Mouse (Mus musculus): ENCODE data around the gene Klk4. TPM values are rescaled to one million over a fixed set of nuclear protein-coding genes. Genes with fewer than 3 reads are reported as not detected.
A peak's percentile ranks its signal among the peaks of the same experiment; 100 is the strongest.

Gene Klk4
- not detected in 2 replicates for polyA plus RNA-seq (2012; rRNA removed)

GRCm38 (mm10) chr7:43880912-43881311, at the start of gene Klk4:
Klk4 (plus strand) TSS chr7:43881160.
- DNase-seq (ENCODE audit: low spot score): no peak

GRCm38 (mm10) chr7:43841701-43842100, 39.3 kb upstream of the Klk4 start, which contains the start of gene Klk5:
Klk5 (plus strand) TSS chr7:43841971.
- DNase-seq (ENCODE audit: low spot score): no peak

- DNase-seq (ENCODE audit: low spot score): no peak
These were observed 37.2 kb upstream of the Klk4 start for GRCm38 (mm10) chr7:43843801-43844200.

DNA sequence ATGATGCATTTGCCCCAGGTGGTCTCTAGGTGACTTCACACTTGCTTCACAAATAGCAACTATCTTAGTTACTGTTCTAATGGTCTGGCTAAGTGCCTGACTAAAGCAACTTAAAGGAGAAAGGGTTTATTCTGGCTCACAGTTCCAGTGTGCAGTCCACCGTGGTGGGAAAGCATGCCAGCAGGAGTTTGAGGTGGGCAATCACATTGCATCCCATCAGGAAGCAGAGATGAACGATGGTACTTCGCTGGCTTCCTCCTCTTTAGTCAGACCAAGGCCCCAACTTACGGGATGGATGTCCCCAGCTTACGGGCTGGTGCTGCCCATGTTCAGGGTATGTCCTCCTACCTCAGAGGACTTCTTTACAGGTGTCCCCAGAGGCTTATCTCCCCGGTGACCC, 29.3 kb upstream of the Klk4 start:
- DNase-seq (ENCODE audit: low spot score): no peak

DNA sequence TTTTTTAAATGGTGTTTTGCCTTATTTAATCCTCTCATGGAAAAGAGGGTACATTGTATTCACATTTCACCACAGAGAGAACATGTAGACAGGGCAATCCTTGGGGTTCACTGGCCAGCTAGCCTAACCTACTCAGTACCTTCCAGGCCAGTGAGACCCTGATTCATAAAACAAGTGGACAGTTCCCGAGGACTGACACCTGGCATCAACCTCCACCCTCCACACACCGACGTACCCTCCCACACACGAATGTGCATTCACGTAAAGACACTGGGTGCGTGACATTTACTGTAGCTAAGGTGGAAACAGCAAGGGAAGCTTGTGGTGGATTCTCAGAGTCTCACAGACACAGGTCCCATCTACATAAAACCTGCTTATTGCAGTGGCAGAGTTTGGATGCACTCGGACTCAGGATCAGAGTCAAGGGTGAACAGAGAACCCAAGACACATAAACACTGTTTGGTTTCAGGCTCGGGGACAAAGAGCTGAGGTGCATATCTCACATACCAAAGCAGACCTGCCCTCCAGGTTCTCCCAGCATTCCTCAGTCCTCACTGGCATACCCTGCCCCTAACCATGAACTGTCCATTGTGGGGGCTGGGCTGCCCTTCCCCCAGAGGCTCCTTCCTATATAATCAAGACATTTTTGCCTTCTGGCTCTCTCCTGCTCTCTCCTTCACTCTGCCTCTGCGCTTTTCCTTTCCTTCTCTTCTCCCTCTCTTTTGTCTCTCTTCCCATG, 26.1 kb upstream of the Klk4 start:
- no peak for DNase-seq (ENCODE audit: low spot score)

GRCm38 (mm10) chr7:43855709-43856108, 25.3 kb upstream of the Klk4 start:
- DNase-seq (ENCODE audit: low spot score): peak; percentile 9

GRCm38 (mm10) chr7:43856307-43856706, 24.7 kb upstream of the Klk4 start:
- DNase-seq (ENCODE audit: low spot score): no peak

GRCm38 (mm10) chr7:43857501-43857900, 23.5 kb upstream of the Klk4 start:
- no peak for DNase-seq (ENCODE audit: low spot score)

DNA sequence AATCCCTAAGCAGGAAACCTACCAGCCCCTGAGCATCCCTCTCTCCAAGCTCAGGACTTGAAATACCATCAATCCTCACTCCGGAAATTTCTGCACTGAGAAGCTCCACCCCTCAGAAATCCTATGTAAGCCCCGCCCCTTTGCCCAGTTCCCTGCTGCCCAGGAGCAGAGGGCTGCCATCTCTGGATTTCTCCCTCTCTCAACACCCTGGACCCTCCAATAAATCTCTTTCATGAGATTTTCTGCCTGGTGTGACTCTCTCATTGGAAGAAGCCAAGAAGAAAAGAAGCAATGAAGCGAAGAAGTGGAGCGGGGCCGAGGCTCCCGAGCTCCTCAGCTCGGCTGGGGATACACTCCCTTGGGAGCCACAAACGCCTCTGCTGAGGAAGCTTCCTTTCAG, 20.5 kb upstream of the Klk4 start:
- peak; percentile 10 for DNase-seq (ENCODE audit: low spot score)

DNA sequence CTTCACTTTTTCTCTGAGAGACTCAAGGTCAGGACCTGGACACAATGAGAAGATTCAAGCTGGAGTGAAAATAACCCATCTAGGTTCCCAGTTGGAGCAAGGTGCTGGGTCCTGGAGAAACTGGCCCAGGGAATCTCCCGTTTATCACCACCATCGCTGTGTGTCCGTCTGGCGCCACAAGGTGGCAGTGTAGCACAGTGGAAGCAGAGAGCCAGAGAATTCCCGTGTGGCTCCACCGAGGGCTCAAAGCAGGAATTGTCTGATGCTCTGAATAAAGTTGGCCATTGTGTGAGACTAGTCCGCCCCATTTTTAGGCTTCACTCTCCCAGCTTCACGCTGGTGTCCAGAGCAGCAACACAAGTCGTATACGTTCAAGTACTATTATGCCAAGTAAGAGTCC, 7.7 kb upstream of the Klk4 start:
- peak; percentile 57 for DNase-seq (ENCODE audit: low spot score)

- DNase-seq (ENCODE audit: low spot score): no peak
These were observed 7.3 kb upstream of the Klk4 start for GRCm38 (mm10) chr7:43873674-43874073.

- DNase-seq (ENCODE audit: low spot score): no peak
These were observed 6.0 kb upstream of the Klk4 start for GRCm38 (mm10) chr7:43874868-43875375.

- DNase-seq (ENCODE audit: low spot score): no peak
These were observed 4.5 kb upstream of the Klk4 start for GRCm38 (mm10) chr7:43876444-43876843.

GRCm38 (mm10) chr7:43878281-43878680, 2.7 kb upstream of the Klk4 start:
- DNase-seq (ENCODE audit: low spot score): no peak

DNA sequence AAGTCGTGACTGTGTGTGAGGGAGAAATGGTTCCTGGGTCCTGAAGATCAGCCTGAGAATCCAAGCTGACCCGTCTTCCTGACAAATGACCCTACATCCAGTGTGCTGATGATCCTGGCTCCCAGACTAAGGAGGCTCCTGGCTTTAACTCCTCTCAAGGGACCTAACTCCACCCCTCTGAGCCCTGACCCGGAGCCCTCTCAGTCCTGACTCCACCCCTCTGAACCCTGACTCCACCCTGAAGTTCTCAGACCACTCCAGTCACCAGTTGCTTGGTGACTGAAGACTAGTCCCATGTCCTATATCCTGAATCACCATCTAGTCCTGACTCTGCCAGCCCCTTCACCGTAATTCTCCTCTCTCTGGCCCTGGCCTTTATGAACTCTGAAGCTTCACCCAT, 1.4 kb downstream of the Klk4 start:
- DNase-seq (ENCODE audit: low spot score): no peak

- no peak for DNase-seq (ENCODE audit: low spot score)
These were observed 1.9 kb downstream of the Klk4 start for GRCm38 (mm10) chr7:43882811-43883210.

GRCm38 (mm10) chr7:43883547-43883946, 2.6 kb downstream of the Klk4 start:
- DNase-seq (ENCODE audit: low spot score): no peak

- DNase-seq (ENCODE audit: low spot score): no peak
These were observed 10.4 kb downstream of the Klk4 start for GRCm38 (mm10) chr7:43891365-43891764.

GRCm38 (mm10) chr7:43891788-43892187, 10.8 kb downstream of the Klk4 start:
- DNase-seq (ENCODE audit: low spot score): no peak

DNA sequence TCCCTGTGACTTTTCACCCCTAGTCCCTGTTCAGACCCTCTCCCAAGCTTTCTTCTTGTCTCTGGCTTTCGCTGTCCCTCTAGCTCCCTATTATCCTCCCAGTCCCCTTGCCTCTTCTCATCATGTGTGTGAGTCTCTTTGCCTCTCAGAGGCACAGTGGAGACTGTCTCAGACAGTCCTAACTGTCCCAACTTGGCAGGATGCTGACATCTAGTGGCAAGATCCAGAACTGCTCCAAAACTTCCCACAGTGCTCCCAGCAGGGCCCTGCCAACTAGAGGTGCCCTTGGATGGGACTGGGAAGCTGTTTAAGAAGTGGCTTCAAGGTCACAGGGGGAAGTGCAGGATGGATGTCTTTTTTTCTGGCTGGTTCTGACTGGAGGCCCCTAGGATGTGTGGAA, 13.9 kb downstream of the Klk4 start:
- DNase-seq (ENCODE audit: low spot score): peak; percentile 52

GRCm38 (mm10) chr7:43914821-43915220, 33.9 kb downstream of the Klk4 start:
- DNase-seq (ENCODE audit: low spot score): no peak

DNA sequence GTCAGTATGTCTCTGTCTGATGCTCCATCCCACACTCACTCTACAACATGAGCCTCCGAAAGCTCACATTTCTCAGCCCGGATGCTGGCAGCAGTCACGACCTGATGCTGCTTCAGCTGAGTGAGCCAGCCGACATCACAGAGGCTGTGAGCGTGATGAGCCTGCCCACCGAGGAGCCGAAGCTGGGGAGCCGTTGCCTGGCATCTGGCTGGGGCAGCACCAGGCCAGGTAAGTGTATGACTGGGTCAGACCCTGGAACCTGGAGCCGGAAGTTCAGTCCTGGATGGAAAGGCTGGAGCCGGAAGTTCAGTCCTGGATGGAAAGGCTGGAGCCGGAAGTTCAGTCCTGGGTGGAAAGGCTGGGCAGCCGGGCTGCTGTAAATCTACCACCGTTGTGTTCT, 37.5 kb downstream of the Klk4 start:
- no peak for DNase-seq (ENCODE audit: low spot score)

DNA sequence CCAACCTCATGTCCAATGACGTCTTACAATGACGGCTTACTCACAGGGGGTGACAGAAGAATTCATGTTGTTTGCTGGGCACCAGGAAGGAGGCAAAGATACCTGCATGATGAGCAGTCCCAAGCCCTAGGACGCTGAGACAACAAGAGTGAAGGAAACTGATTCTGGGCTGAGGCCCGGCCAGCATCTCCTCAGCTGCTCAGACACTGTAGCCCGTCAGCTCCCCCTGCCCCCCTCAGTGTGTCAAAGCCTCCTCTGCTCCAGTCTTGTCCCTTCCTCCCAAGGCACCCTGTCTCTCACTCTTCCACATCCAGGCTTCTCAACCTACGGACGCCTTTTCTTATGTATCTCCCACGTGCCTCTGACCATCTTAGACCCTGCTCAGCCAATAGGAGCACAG, 37.9 kb downstream of the Klk4 start:
- DNase-seq (ENCODE audit: low spot score): no peak
